Mouse (Mus musculus): ENCODE results near the gene Ntrk2. TPM values are rescaled to one million over a fixed set of nuclear protein-coding genes. Genes with fewer than 3 reads are reported as not detected.

The Ntrk2 gene
- total and polyA plus RNA-seq, 2 experiments, result 0.55 to 1.5 TPM

DNA sequence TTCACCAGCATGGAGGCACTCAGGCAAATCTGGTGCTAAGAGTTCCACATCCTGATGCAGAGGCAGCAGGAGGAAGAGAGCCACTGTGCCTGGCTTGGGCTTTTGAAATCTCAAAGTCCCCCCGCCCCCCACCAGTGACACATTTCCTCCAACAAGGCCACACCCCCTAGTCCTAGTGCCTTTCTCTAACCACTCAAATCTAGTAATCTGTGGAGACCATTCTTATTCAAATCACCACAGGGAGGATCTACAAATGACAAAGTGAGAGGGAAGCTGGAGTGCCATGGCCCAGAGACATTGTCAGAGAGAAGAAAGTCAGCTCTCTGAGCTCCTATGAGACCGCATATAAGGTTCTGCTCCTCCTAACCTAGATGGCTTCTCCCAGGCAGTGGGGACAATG lies 105.6 kb downstream of the Ntrk2 start:
- 100% methylated on average over 2 of the region's 2 CpGs for WGBS
- no peaks in the 10 kb centered on the region for H3K27me3 ChIP-seq (ENCODE audit: control insufficient read depth, insufficient read depth, low read length)
- TF ChIP-seq POLR2A (IDR thresholded peaks at IDR 0.05; ENCODE audit: extremely low read depth, insufficient read depth, low read length) (no peak), CTCF (IDR thresholded peaks at IDR 0.05; ENCODE audit: low read depth, low read length) (no peak)
- no peaks in the 10 kb centered on the region for H3K36me3 ChIP-seq (ENCODE audit: control insufficient read depth, insufficient read depth, low read length)
- no peak overlapping the region for H3K9ac ChIP-seq (ENCODE audit: low read depth, low read length)
- H3K79me2 ChIP-seq (ENCODE audit: control insufficient read depth, insufficient read depth, low read length), result no peaks in the 10 kb centered on the region
- peaks cover 17% of the 10 kb centered on the region; the same call in 1 of the 2 replicates for H3K4me1 ChIP-seq (ENCODE audit: control insufficient read depth, insufficient read depth, low read length)
- DNase-seq (ENCODE audit: extremely low read depth, low read depth, low spot score), result no peak
- H3K4me3 ChIP-seq (ENCODE audit: insufficient read depth, low read depth, low read length), result no peak overlapping the region
- H3K27ac ChIP-seq (replicated peaks; ENCODE audit: insufficient read depth, low read depth, low read length), result no peak overlapping the region

GRCm38 (mm10) chr13:58912559-58912958 lies 106.2 kb downstream of the Ntrk2 start:
- no peaks in the 10 kb centered on the region for H3K79me2 ChIP-seq (ENCODE audit: control insufficient read depth, insufficient read depth, low read length)
- DNase-seq (ENCODE audit: extremely low read depth, low read depth, low spot score), result no peak

GRCm38 (mm10) chr13:58914061-58914814 lies 107.9 kb downstream of the Ntrk2 start:
- Histone ChIP-seq H3K4me1 (ENCODE audit: control insufficient read depth, insufficient read depth, low read length) (peaks cover 17% of the 10 kb centered on the region; the same call in 1 of the 2 replicates), H3K79me2 (ENCODE audit: control insufficient read depth, insufficient read depth, low read length) (no peaks in the 10 kb centered on the region), H3K9ac (ENCODE audit: low read depth, low read length) (no peak overlapping the region), H3K36me3 (ENCODE audit: control insufficient read depth, insufficient read depth, low read length) (no peaks in the 10 kb centered on the region), H3K4me3 (ENCODE audit: insufficient read depth, low read depth, low read length) (no peak overlapping the region), H3K27ac (replicated peaks; ENCODE audit: insufficient read depth, low read depth, low read length) (peak overlapping the region; percentile 49), H3K27me3 (ENCODE audit: control insufficient read depth, insufficient read depth, low read length) (no peaks in the 10 kb centered on the region)
- peak; percentile 100 for DNase-seq (ENCODE audit: extremely low read depth, low read depth, low spot score)
- 12% methylated on average over 6 of the region's 6 CpGs for WGBS
- TF ChIP-seq POLR2A (IDR thresholded peaks at IDR 0.05; ENCODE audit: extremely low read depth, insufficient read depth, low read length) (no peak), CTCF (IDR thresholded peaks at IDR 0.05; ENCODE audit: low read depth, low read length) (no peak)

More at GRCm38 (mm10) chr13:58912559-58912958, 106.2 kb downstream of the Ntrk2 start:
- no peak for TF ChIP-seq CTCF (IDR thresholded peaks at IDR 0.05; ENCODE audit: low read depth, low read length)
- TF ChIP-seq POLR2A (IDR thresholded peaks at IDR 0.05; ENCODE audit: extremely low read depth, insufficient read depth, low read length), result no peak
- Histone ChIP-seq H3K36me3 (ENCODE audit: control insufficient read depth, insufficient read depth, low read length) (no peaks in the 10 kb centered on the region), H3K4me3 (ENCODE audit: insufficient read depth, low read depth, low read length) (no peak overlapping the region), H3K27ac (replicated peaks; ENCODE audit: insufficient read depth, low read depth, low read length) (no peak overlapping the region), H3K4me1 (ENCODE audit: control insufficient read depth, insufficient read depth, low read length) (peaks cover 17% of the 10 kb centered on the region; the same call in 1 of the 2 replicates), H3K9ac (ENCODE audit: low read depth, low read length) (no peak overlapping the region), H3K27me3 (ENCODE audit: control insufficient read depth, insufficient read depth, low read length) (no peaks in the 10 kb centered on the region)

- no peak for TF ChIP-seq CTCF (IDR thresholded peaks at IDR 0.05; ENCODE audit: low read depth, low read length)
- TF ChIP-seq POLR2A (IDR thresholded peaks at IDR 0.05; ENCODE audit: extremely low read depth, insufficient read depth, low read length), result no peak
- Histone ChIP-seq H3K4me3 (ENCODE audit: insufficient read depth, low read depth, low read length) (no peak overlapping the region), H3K4me1 (ENCODE audit: control insufficient read depth, insufficient read depth, low read length) (peaks cover 21% of the 10 kb centered on the region; the same call in 1 of the 2 replicates), H3K36me3 (ENCODE audit: control insufficient read depth, insufficient read depth, low read length) (no peaks in the 10 kb centered on the region), H3K27ac (replicated peaks; ENCODE audit: insufficient read depth, low read depth, low read length) (no peak overlapping the region), H3K9ac (ENCODE audit: low read depth, low read length) (no peak overlapping the region), H3K79me2 (ENCODE audit: control insufficient read depth, insufficient read depth, low read length) (no peaks in the 10 kb centered on the region), H3K27me3 (ENCODE audit: control insufficient read depth, insufficient read depth, low read length) (no peaks in the 10 kb centered on the region)
- no peak for DNase-seq (ENCODE audit: extremely low read depth, low read depth, low spot score)
- 95% methylated on average over 2 of the region's 2 CpGs for WGBS
These were observed 110.0 kb downstream of the Ntrk2 start for GRCm38 (mm10) chr13:58916348-58916747.

DNA sequence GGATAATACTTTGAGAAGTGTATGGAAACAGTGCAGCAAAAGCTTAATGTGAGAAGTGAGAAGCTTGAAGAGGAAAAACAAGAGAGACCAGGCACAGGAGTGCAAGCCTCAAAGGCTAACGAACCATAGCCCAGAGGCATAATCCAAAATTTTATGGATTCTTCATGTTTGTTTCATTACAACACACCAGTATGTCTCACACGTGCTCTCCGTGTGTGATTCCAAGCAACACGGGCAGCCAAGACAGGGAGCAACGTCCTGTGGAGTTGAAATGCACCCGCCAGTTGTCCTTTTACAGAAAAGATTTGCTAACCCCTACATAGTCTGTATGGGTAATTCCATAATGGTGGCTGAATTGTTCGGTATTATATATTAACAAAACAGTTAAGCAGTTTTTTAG lies 113.9 kb downstream of the Ntrk2 start:
- peak; percentile 92 for DNase-seq (ENCODE audit: extremely low read depth, low read depth, low spot score)
- H3K4me3 ChIP-seq (ENCODE audit: insufficient read depth, low read depth, low read length), result no peak overlapping the region
- WGBS, result 31% methylated on average over 7 of the region's 7 CpGs
- no peaks in the 10 kb centered on the region for H3K27me3 ChIP-seq (ENCODE audit: control insufficient read depth, insufficient read depth, low read length)
- no peak for TF ChIP-seq CTCF (IDR thresholded peaks at IDR 0.05; ENCODE audit: low read depth, low read length)
- TF ChIP-seq POLR2A (IDR thresholded peaks at IDR 0.05; ENCODE audit: extremely low read depth, insufficient read depth, low read length), result no peak
- no peaks in the 10 kb centered on the region for H3K36me3 ChIP-seq (ENCODE audit: control insufficient read depth, insufficient read depth, low read length)
- peaks cover 4% of the 10 kb centered on the region; the same call in 1 of the 2 replicates for H3K4me1 ChIP-seq (ENCODE audit: control insufficient read depth, insufficient read depth, low read length)
- no peak overlapping the region for H3K9ac ChIP-seq (ENCODE audit: low read depth, low read length)
- H3K79me2 ChIP-seq (ENCODE audit: control insufficient read depth, insufficient read depth, low read length), result no peaks in the 10 kb centered on the region
- no peak overlapping the region for H3K27ac ChIP-seq (replicated peaks; ENCODE audit: insufficient read depth, low read depth, low read length)

- Histone ChIP-seq H3K36me3 (ENCODE audit: control insufficient read depth, insufficient read depth, low read length) (no peaks in the 10 kb centered on the region), H3K9ac (ENCODE audit: low read depth, low read length) (no peak overlapping the region), H3K4me3 (ENCODE audit: insufficient read depth, low read depth, low read length) (no peak overlapping the region), H3K27ac (replicated peaks; ENCODE audit: insufficient read depth, low read depth, low read length) (no peak overlapping the region), H3K79me2 (ENCODE audit: control insufficient read depth, insufficient read depth, low read length) (no peaks in the 10 kb centered on the region), H3K4me1 (ENCODE audit: control insufficient read depth, insufficient read depth, low read length) (peaks cover 4% of the 10 kb centered on the region; the same call in 1 of the 2 replicates), H3K27me3 (ENCODE audit: control insufficient read depth, insufficient read depth, low read length) (no peaks in the 10 kb centered on the region)
- WGBS, result 96% methylated on average over 3 of the region's 3 CpGs
- no peak for DNase-seq (ENCODE audit: extremely low read depth, low read depth, low spot score)
- no peak for TF ChIP-seq POLR2A (IDR thresholded peaks at IDR 0.05; ENCODE audit: extremely low read depth, insufficient read depth, low read length)
- no peak for TF ChIP-seq CTCF (IDR thresholded peaks at IDR 0.05; ENCODE audit: low read depth, low read length)
These were observed 114.9 kb downstream of the Ntrk2 start for GRCm38 (mm10) chr13:58921255-58921654.
